Mouse (Mus musculus): ENCODE data around the gene 4930519P11Rik. TPM values are rescaled to one million over a fixed set of nuclear protein-coding genes. Genes with fewer than 3 reads are reported as not detected.

4930519P11Rik gene
- polyA plus RNA-seq, 1 experiment from 2014 or later: 0.53 TPM

- H3K36me3 ChIP-seq (replicated peaks): 0 out of 2 replicates have a peak, but pooled peaks cover 3% of the 10 kb centered on the region
- no peak overlapping the region for H3K27ac ChIP-seq
- no peaks in the 10 kb centered on the region for H3K27me3 ChIP-seq (ENCODE audit: poor library complexity, severe bottlenecking)
- 75% methylated on average over 3 of the region's 3 CpGs for WGBS
- no peaks in the 10 kb centered on the region; the same call in 1 of the 2 replicates for H3K9me3 ChIP-seq
- H3K4me3 ChIP-seq: no peak overlapping the region
- no peak for DNase-seq (ENCODE audit: extremely low spot score, low spot score)
- H3K4me1 ChIP-seq: no peaks in the 10 kb centered on the region
Measured at GRCm38 (mm10) chr2:154593025-154593424, 20.2 kb downstream of the 4930519P11Rik start.

DNA sequence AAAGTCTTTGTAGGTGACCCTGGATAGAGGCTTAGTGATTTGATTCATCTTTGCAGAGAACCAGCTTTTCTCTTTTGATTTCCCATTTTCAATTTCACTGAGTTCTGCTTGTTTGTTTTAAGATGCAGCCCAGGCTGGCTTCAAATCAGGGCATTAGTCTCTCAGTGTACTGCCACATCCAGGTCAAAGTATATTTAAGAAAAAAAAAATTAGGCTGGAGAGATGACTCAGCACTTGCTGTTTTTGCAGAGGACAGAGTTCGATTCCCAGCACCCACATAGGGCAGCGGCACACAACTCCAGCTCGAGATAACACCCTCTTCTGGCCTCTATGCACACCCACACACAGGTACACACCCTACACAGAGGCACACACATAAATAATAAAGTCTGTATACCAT, 22.0 kb downstream of the 4930519P11Rik start:
- no peak for DNase-seq (ENCODE audit: extremely low spot score, low spot score)
- H3K27ac ChIP-seq: no peak overlapping the region
- H3K9me3 ChIP-seq: no peaks in the 10 kb centered on the region; the same call in 1 of the 2 replicates
- H3K27me3 ChIP-seq (ENCODE audit: poor library complexity, severe bottlenecking): no peaks in the 10 kb centered on the region
- 86% methylated on average over 3 of the region's 3 CpGs for WGBS
- H3K36me3 ChIP-seq (replicated peaks): peaks cover 3% of the 10 kb centered on the region; the same call in 1 of the 2 replicates
- no peak overlapping the region for H3K4me3 ChIP-seq
- H3K4me1 ChIP-seq: no peaks in the 10 kb centered on the region

DNA sequence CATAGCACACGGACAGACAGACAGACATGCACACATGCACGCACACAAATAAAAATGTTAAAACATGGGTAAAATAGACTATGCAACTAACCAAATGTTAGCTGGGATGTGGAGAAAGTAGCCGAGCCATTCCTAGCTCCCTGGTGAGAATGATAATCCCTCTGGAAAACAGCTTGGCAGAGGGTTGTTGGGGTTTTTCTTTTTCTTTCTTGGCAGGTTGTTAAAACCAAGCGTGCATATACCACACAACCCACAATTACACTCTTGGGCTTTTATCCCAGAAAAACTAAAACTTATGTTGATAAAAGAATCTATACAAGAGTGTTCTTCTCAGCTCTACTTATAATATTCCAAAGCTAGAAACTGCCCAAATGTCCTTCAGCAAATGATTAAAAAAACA, 24.2 kb downstream of the 4930519P11Rik start:
- Histone ChIP-seq H3K4me1 (peaks cover 15% of the 10 kb centered on the region; the same call in 1 of the 2 replicates), H3K36me3 (replicated peaks) (peaks cover 3% of the 10 kb centered on the region; the same call in 1 of the 2 replicates), H3K27ac (no peak overlapping the region), H3K9me3 (no peaks in the 10 kb centered on the region; the same call in 1 of the 2 replicates), H3K4me3 (no peak overlapping the region), H3K27me3 (ENCODE audit: poor library complexity, severe bottlenecking) (no peaks in the 10 kb centered on the region)
- no peak for DNase-seq (ENCODE audit: extremely low spot score, low spot score)
- WGBS: 81% methylated on average over 4 of the region's 4 CpGs

GRCm38 (mm10) chr2:154586405-154586804, 26.8 kb downstream of the 4930519P11Rik start:
- Histone ChIP-seq H3K4me3 (no peak overlapping the region), H3K4me1 (peaks cover 15% of the 10 kb centered on the region; the same call in 1 of the 2 replicates), H3K36me3 (replicated peaks) (no peaks in the 10 kb centered on the region; the same call in 1 of the 2 replicates), H3K27me3 (ENCODE audit: poor library complexity, severe bottlenecking) (no peaks in the 10 kb centered on the region), H3K9me3 (no peaks in the 10 kb centered on the region), H3K27ac (no peak overlapping the region)
- 70% methylated on average over 5 of the region's 5 CpGs for WGBS
- DNase-seq (ENCODE audit: extremely low spot score, low spot score): no peak

- H3K4me3 ChIP-seq: no peak overlapping the region
- H3K9me3 ChIP-seq: no peaks in the 10 kb centered on the region
- 78% methylated on average over 17 of the region's 17 CpGs for WGBS
- no peak for DNase-seq (ENCODE audit: extremely low spot score, low spot score)
- no peaks in the 10 kb centered on the region for H3K27me3 ChIP-seq (ENCODE audit: poor library complexity, severe bottlenecking)
- no peaks in the 10 kb centered on the region; the same call in 1 of the 2 replicates for H3K36me3 ChIP-seq (replicated peaks)
- H3K4me1 ChIP-seq: peaks cover 15% of the 10 kb centered on the region; the same call in 1 of the 2 replicates
- H3K27ac ChIP-seq: peak overlapping the region; percentile 40; the same call in 1 of the 2 replicates
Measured at GRCm38 (mm10) chr2:154584931-154585601, 28.2 kb downstream of the 4930519P11Rik start.

DNA sequence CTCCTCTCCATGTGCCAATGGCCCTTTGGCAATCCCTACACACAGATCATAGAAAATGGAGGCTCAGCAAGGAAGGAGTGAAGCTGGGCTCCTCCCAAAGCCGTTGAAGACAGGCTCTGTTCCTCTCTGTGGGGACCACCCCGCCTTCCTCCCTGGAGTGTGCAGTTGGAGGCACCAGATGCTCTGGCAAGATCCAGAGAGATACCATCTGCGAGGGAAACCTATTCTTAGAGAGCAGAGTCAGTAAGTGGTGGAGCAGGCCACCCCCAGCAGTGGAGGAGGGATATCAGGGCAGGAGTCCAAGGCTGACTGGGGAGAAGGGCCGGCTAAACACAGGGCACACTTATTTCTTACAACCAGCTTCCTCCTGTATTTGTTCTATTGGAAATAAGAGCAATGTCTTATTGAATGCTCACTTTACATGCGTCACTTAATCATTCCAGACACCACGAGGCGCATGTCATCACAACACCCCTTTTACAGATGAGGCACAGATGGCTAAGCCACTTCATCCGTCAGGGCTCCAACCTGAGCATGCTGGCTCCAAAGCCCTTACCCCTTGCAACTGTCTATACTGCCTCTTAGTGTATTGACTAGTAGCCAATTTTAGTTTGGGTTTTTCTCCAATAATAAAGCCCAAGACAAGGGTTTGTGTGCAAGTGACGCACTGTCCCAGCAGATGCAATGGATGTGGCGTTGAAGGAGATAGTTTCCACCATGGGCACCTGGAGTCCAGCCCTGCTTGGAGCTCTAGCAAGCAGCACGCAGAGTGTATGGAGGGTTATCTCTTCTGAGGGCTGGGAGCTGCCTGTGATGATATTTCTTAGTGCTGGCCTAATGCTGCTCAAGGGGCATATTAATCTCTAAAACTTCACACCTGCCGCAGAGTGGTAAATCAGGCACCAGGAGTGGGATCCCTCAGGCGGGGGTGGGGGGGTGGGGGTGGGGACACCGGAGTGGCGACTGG, 29.0 kb downstream of the 4930519P11Rik start:
- peaks cover 15% of the 10 kb centered on the region; the same call in 1 of the 2 replicates for H3K4me1 ChIP-seq

DNA sequence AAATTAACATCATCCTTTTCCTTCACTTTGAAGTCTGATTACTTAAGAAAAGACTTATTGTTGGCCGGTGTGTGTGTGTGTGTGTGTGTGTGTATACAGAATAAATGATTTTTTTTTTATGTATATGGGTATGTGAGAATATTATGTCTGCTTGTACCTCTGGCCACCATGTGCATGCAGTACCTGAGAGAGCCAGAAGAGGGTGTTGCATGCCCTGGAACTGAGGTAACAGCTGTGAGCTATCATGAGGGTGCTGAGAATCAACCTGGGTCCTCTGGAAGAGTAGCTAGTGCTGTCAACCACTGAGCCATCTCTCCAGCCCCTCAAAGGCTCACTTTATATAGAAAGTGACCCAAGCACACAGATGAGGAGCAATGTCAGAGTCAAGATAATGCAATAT, 31.8 kb downstream of the 4930519P11Rik start:
- WGBS: 88% methylated on average over 1 of the region's 1 CpGs
- H3K27ac ChIP-seq: no peak overlapping the region
- H3K27me3 ChIP-seq (ENCODE audit: poor library complexity, severe bottlenecking): no peaks in the 10 kb centered on the region
- no peak overlapping the region for H3K4me3 ChIP-seq
- no peaks in the 10 kb centered on the region for H3K36me3 ChIP-seq (replicated peaks)
- peaks cover 31% of the 10 kb centered on the region for H3K4me1 ChIP-seq
- DNase-seq (ENCODE audit: extremely low spot score, low spot score): no peak
- H3K9me3 ChIP-seq: no peaks in the 10 kb centered on the region

More for the DNA sequence above, 29.0 kb downstream of the 4930519P11Rik start:
- 80% methylated on average over 15 of the region's 15 CpGs for WGBS
- DNase-seq (ENCODE audit: extremely low spot score, low spot score): no peak
- Histone ChIP-seq H3K9me3 (no peaks in the 10 kb centered on the region), H3K36me3 (replicated peaks) (no peaks in the 10 kb centered on the region; the same call in 1 of the 2 replicates), H3K27me3 (ENCODE audit: poor library complexity, severe bottlenecking) (no peaks in the 10 kb centered on the region), H3K27ac (peak overlapping the region; percentile 40; the same call in 1 of the 2 replicates), H3K4me3 (no peak overlapping the region)

- peak overlapping the region; percentile 21; the same call in 1 of the 2 replicates for H3K27ac ChIP-seq
- H3K4me3 ChIP-seq: no peak overlapping the region
- WGBS: 90% methylated on average over 8 of the region's 8 CpGs
- no peaks in the 10 kb centered on the region for H3K9me3 ChIP-seq
- H3K4me1 ChIP-seq: peaks cover 32% of the 10 kb centered on the region
- no peak for DNase-seq (ENCODE audit: extremely low spot score, low spot score)
- no peaks in the 10 kb centered on the region for H3K27me3 ChIP-seq (ENCODE audit: poor library complexity, severe bottlenecking)
- H3K36me3 ChIP-seq (replicated peaks): no peaks in the 10 kb centered on the region
Measured at GRCm38 (mm10) chr2:154580586-154580985, 32.7 kb downstream of the 4930519P11Rik start.

DNA sequence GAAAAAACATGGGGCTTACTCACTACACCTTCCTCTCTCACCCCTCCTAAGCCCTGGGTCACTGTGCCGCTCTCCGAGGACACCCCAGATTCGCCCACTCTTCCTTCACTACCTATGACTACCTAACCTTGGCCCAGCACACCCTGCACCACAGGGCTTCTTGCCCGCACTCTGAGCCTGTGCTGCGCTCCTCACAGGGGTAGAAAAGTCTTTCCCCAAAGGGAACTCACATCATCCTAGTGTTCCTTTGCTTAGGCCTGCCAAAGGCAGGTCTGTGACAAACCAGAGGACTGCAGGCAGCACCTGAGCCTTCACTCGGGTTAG, 35.5 kb downstream of the 4930519P11Rik start:
- H3K9me3 ChIP-seq: no peaks in the 10 kb centered on the region
- peaks cover 20% of the 10 kb centered on the region for H3K4me1 ChIP-seq
- H3K27me3 ChIP-seq (ENCODE audit: poor library complexity, severe bottlenecking): no peaks in the 10 kb centered on the region
- no peak overlapping the region for H3K4me3 ChIP-seq
- H3K36me3 ChIP-seq (replicated peaks): no peaks in the 10 kb centered on the region
- H3K27ac ChIP-seq: peak overlapping the region; percentile 83
- no peak for DNase-seq (ENCODE audit: extremely low spot score, low spot score)
- WGBS: 68% methylated on average over 6 of the region's 6 CpGs

DNA sequence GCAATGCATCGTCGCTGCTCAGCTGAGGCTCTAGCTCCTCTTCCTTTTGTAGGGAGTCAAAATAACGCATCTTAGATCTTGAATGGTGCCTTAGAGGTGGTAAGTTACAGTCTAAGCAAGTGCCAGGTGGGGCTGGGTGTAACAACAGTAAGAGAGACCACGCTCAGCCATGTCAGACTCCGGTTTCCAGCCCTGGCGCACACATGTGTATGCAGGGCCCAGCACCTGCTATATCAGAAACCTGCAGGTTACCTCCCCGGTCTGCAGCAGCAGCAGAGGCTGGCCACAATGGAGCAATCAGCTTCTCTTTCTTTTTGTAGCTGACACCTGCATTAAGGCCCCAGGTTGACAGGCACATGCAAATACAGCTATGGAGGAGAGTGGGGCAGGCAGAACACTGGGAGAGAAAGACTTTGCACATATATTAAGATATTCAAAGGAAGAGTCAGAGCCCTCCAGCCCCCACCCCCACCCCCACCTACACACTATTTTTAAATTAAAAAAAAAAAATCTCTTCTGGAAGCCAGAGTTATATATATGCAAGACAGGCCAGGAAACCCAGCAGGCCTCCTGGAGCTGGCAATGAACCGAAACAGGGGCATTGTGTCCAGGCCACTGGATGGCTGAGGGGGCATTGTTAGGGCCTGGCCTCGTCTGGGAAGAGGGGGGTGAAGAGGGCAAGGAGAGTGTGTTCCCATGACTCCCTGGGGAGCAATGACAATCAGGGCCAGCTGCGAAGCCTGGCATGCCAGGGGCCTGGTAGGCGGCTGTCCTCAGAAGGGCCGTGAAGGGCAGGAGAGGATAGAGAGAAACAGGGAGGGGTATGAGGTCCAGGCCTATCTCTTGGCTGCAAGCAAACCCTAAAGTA, 36.1 kb downstream of the 4930519P11Rik start:
- DNase-seq (ENCODE audit: extremely low spot score, low spot score): peak; percentile 42
- 39% methylated on average over 12 of the region's 12 CpGs for WGBS
- Histone ChIP-seq H3K4me1 (peaks cover 20% of the 10 kb centered on the region), H3K27me3 (ENCODE audit: poor library complexity, severe bottlenecking) (0 out of 2 replicates have a peak, but pooled peaks cover under 1% of the 10 kb centered on the region), H3K27ac (peak overlapping the region; percentile 83), H3K4me3 (peak overlapping the region; percentile 20; the same call in 1 of the 2 replicates), H3K36me3 (replicated peaks) (no peaks in the 10 kb centered on the region), H3K9me3 (no peaks in the 10 kb centered on the region)

DNA sequence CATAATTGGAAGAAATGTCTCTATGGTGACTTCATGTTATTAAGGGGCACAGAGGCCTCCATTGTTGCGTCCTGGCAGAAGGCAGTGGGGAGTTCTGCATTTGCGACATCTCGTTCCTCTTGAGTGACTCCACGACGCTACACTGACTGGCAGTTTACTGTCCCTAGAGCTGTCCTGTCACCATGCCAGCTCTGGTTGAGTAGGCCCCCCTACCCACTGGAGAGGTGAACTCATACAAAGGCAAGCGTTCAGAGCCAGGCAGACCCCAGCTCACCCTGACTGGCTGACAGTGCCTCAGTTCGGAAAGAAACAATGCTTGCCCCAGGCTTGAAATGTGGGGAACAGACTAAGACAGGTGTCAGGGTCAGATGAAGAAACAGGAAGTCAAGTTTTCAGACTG, 39.0 kb downstream of the 4930519P11Rik start:
- 76% methylated on average over 7 of the region's 7 CpGs for WGBS
- H3K27me3 ChIP-seq (ENCODE audit: poor library complexity, severe bottlenecking): peaks cover 10% of the 10 kb centered on the region; the same call in 1 of the 2 replicates
- H3K4me3 ChIP-seq: no peak overlapping the region
- no peaks in the 10 kb centered on the region for H3K9me3 ChIP-seq
- DNase-seq (ENCODE audit: extremely low spot score, low spot score): no peak
- peaks cover 38% of the 10 kb centered on the region for H3K4me1 ChIP-seq
- no peaks in the 10 kb centered on the region for H3K36me3 ChIP-seq (replicated peaks)
- no peak overlapping the region for H3K27ac ChIP-seq

DNA sequence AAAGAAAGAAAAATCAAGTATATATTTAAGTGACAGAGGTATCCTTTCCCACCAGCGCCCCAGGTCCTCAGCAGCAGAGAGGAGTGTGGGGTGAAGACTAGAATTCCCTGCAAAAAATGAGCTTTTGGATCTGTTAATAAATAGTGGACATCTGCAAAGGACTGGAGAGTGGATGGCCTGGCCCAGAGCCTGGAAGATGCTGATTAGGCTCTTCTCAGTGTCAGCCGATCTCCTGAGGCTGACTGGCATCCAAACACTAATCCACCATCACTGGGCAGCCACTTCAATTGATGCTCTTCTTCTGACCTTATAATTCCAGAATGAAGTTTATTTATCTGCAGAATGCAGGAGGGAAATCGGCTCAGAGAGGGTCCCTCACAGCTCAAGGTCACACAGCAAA, 40.2 kb downstream of the 4930519P11Rik start:
- H3K27me3 ChIP-seq (ENCODE audit: poor library complexity, severe bottlenecking): peaks cover 10% of the 10 kb centered on the region; the same call in 1 of the 2 replicates
- WGBS: 83% methylated on average over 3 of the region's 3 CpGs
- no peak for DNase-seq (ENCODE audit: extremely low spot score, low spot score)
- H3K36me3 ChIP-seq (replicated peaks): peaks cover 1% of the 10 kb centered on the region
- no peak overlapping the region for H3K27ac ChIP-seq
- no peak overlapping the region for H3K4me3 ChIP-seq
- no peaks in the 10 kb centered on the region for H3K9me3 ChIP-seq
- peaks cover 50% of the 10 kb centered on the region for H3K4me1 ChIP-seq
